Mouse (Mus musculus): ENCODE results near the gene C2cd2. TPM values are rescaled to one million over a fixed set of nuclear protein-coding genes. Genes with fewer than 3 reads are reported as not detected.
A peak's percentile ranks its signal among the peaks of the same experiment; 100 is the strongest.
"Not testable (repeated sequence)": the region's sequence is repeated elsewhere in the genome, so short reads cannot be mapped to it uniquely, and the experiment has no call there.

C2cd2 gene
- 10.4 and 21.3 TPM in 2 replicates for polyA plus RNA-seq (2012; rRNA removed)

- TF ChIP-seq CTCF (IDR thresholded peaks at IDR 0.05; ENCODE audit: extremely low read depth, insufficient read depth, insufficient read length, insufficient replicate concordance) (no peak), POLR2A (IDR thresholded peaks at IDR 0.05; ENCODE audit: low read depth, low read length) (peak; percentile 83)
- Histone ChIP-seq H3K4me1 (ENCODE audit: control insufficient read depth, insufficient read depth, insufficient read length) (peaks cover 12% of the 10 kb centered on the region), H3K27ac (ENCODE audit: insufficient read depth, low read length) (peak within 1 kb of the TSS; percentile 83), H3K27me3 (ENCODE audit: control insufficient read depth, insufficient read depth, low read length) (no peaks in the 10 kb centered on the region), H3K36me3 (ENCODE audit: control insufficient read depth, insufficient read depth, low read length) (no peaks in the 10 kb centered on the region), H3K4me3 (ENCODE audit: extremely low read depth, insufficient read depth, insufficient read length) (peak within 1 kb of the TSS; percentile 68)
- DNase-seq (ENCODE audit: low read depth in 1 of 2, low spot score in 2 of 2), result peak; percentile 89 to 95
- under 1% methylated on average over 78 of the region's 78 CpGs for WGBS
Measured at GRCm38 (mm10) chr16:97962151-97962948, at the start of gene C2cd2, which contains the start of gene Zbtb21. Gene C2cd2 (minus strand): TSS chr16:97962598. Gene Zbtb21 (minus strand): TSS chr16:97962622.

- not testable (repeated sequence) for DNase-seq (ENCODE audit: low read depth in 1 of 2, low spot score in 2 of 2); H3K36me3 ChIP-seq (ENCODE audit: control insufficient read depth, insufficient read depth, low read length); H3K27me3 ChIP-seq (ENCODE audit: control insufficient read depth, insufficient read depth, low read length)
- under 1% methylated on average over 8 of the region's 8 CpGs for WGBS
- peaks cover 15% of the 10 kb centered on the region for H3K4me1 ChIP-seq (ENCODE audit: control insufficient read depth, insufficient read depth, insufficient read length)
- peak overlapping the region; percentile 69 for H3K27ac ChIP-seq (ENCODE audit: insufficient read depth, low read length)
- H3K4me3 ChIP-seq (ENCODE audit: extremely low read depth, insufficient read depth, insufficient read length), result peak overlapping the region; percentile 87
Measured at GRCm38 (mm10) chr16:97997383-97997731, 35.0 kb upstream of the C2cd2 start.

- 0 out of 2 replicates have a peak, but pooled peaks have one; percentile 3 for TF ChIP-seq POLR2A (IDR thresholded peaks at IDR 0.05; ENCODE audit: low read depth, low read length)
- TF ChIP-seq CTCF (IDR thresholded peaks at IDR 0.05; ENCODE audit: extremely low read depth, insufficient read depth, insufficient read length, insufficient replicate concordance), result no peak
- Histone ChIP-seq H3K4me1 (ENCODE audit: control insufficient read depth, insufficient read depth, insufficient read length) (peaks cover 15% of the 10 kb centered on the region), H3K27me3 (ENCODE audit: control insufficient read depth, insufficient read depth, low read length) (no peaks in the 10 kb centered on the region), H3K36me3 (ENCODE audit: control insufficient read depth, insufficient read depth, low read length) (no peaks in the 10 kb centered on the region), H3K27ac (ENCODE audit: insufficient read depth, low read length) (peak within 1 kb of the TSS; percentile 78), H3K4me3 (ENCODE audit: extremely low read depth, insufficient read depth, insufficient read length) (peak within 1 kb of the TSS; percentile 87)
- WGBS, result 3% methylated on average over 22 of the region's 22 CpGs
- DNase-seq (ENCODE audit: low read depth in 1 of 2, low spot score in 2 of 2), result peak; percentile 82 to 86
Measured at GRCm38 (mm10) chr16:97996616-97997382, 34.4 kb upstream of the C2cd2 start, which contains the start of gene B230307C23Rik. Gene B230307C23Rik (plus strand): TSS chr16:97997315.

- no peak for DNase-seq (ENCODE audit: low read depth in 1 of 2, low spot score in 2 of 2)
- Histone ChIP-seq H3K27me3 (ENCODE audit: control insufficient read depth, insufficient read depth, low read length) (no peaks in the 10 kb centered on the region), H3K4me3 (ENCODE audit: extremely low read depth, insufficient read depth, insufficient read length) (no peak overlapping the region), H3K27ac (ENCODE audit: insufficient read depth, low read length) (peak overlapping the region; percentile 78; the same call in 1 of the 2 replicates), H3K36me3 (ENCODE audit: control insufficient read depth, insufficient read depth, low read length) (no peaks in the 10 kb centered on the region), H3K4me1 (ENCODE audit: control insufficient read depth, insufficient read depth, insufficient read length) (peaks cover 15% of the 10 kb centered on the region)
- WGBS, result 13% methylated on average over 1 of the region's 1 CpGs
- TF ChIP-seq CTCF (IDR thresholded peaks at IDR 0.05; ENCODE audit: extremely low read depth, insufficient read depth, insufficient read length, insufficient replicate concordance), result no peak
- no peak for TF ChIP-seq POLR2A (IDR thresholded peaks at IDR 0.05; ENCODE audit: low read depth, low read length)
Measured at GRCm38 (mm10) chr16:97995849-97996615, 33.6 kb upstream of the C2cd2 start.

GRCm38 (mm10) chr16:97992477-97992876, 30.1 kb upstream of the C2cd2 start:
- H3K36me3 ChIP-seq (ENCODE audit: control insufficient read depth, insufficient read depth, low read length); H3K27ac ChIP-seq (ENCODE audit: insufficient read depth, low read length); H3K4me1 ChIP-seq (ENCODE audit: control insufficient read depth, insufficient read depth, insufficient read length); DNase-seq (ENCODE audit: low read depth in 1 of 2, low spot score in 2 of 2); H3K4me3 ChIP-seq (ENCODE audit: extremely low read depth, insufficient read depth, insufficient read length); H3K27me3 ChIP-seq (ENCODE audit: control insufficient read depth, insufficient read depth, low read length): not testable (repeated sequence)
- WGBS, result 79% methylated on average over 3 of the region's 3 CpGs

- no peak overlapping the region for H3K27ac ChIP-seq (ENCODE audit: insufficient read depth, low read length)
- no peaks in the 10 kb centered on the region for H3K27me3 ChIP-seq (ENCODE audit: control insufficient read depth, insufficient read depth, low read length)
- TF ChIP-seq POLR2A (IDR thresholded peaks at IDR 0.05; ENCODE audit: low read depth, low read length) (no peak), CTCF (IDR thresholded peaks at IDR 0.05; ENCODE audit: extremely low read depth, insufficient read depth, insufficient read length, insufficient replicate concordance) (no peak)
- H3K4me3 ChIP-seq (ENCODE audit: extremely low read depth, insufficient read depth, insufficient read length), result no peak overlapping the region
- no peaks in the 10 kb centered on the region for H3K36me3 ChIP-seq (ENCODE audit: control insufficient read depth, insufficient read depth, low read length)
- DNase-seq (ENCODE audit: low read depth in 1 of 2, low spot score in 2 of 2), result no peak
- WGBS, result 79% methylated on average over 2 of the region's 2 CpGs
- H3K4me1 ChIP-seq (ENCODE audit: control insufficient read depth, insufficient read depth, insufficient read length), result peaks cover 5% of the 10 kb centered on the region
Measured at GRCm38 (mm10) chr16:97991517-97991916, 29.1 kb upstream of the C2cd2 start.

All from spleen, adult 2 months (tissue).